Mouse (Mus musculus) kidney, adult 9 months (tissue): ENCODE results near the gene Pdcl3.

ENCODE experiments used
- DNase-seq: peaks from one replicate; pipeline ENCODE4 v3.0.0; 2022

Gene Pdcl3

DNA sequence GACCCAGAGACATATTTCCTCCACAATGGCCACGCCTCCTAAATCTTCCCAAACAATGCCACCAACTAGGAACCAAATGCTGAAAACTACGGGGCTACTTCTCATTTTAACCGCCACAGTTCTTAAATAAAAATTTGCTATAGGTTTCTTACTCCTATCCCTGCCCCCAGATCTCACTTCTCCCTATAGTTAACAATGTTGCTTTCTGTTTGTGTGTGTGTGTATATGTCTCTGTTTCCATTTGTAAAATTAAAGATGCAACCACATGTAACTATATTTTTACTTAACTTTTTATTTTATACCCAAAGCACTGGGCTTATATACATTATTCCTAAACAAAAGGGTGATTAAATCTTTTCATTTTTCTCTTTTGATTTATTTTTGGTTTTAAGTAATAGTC, at the start of gene Pdcl3:
Gene Pdcl3 (plus strand): TSS at position 301 of the 400 bp plus-strand sequence.
- no peak for DNase-seq

DNA sequence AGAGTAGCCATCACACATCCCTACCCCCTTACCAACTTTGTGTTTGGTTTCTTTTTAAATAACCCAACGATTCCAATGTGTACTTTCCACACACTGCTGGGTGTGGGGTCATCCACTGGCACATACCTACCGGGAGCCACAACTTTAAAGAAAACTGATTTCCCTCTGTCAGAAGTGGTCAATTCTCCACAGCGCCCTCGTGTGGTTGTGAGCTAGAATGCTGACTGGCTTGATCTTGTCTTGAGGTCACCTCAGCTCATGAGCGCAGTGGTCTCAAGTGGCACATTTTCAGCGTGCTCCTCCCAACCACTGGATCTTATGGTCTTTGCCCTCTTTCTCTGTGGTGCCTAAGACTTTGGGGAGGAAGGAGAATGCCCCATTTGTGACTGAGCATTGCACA, 48.6 kb upstream of the Pdcl3 start:
- peak; percentile 7 for DNase-seq

DNA sequence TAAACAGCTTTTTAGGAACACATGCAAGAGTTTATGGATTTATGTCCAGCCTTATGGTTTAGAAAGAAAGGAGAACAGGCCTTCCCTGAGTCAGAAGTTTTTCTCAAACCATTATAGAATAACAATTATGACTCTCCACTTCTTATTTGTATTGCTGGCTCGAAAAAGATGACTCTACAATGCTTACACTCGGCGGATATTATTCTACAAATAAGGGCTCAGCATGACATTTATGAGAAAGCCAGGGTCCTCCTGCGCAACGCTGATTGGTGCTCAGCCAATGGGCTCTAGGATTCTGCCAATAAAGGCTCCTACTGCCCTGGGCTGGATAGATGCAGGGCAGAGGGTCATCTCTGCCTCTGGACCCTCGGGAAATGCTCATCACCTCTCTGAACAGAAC, 46.6 kb upstream of the Pdcl3 start, which contains the start of gene Nms:
Gene Nms (plus strand): TSS at position 301 of the 400 bp plus-strand sequence.
- DNase-seq = no peak

DNA sequence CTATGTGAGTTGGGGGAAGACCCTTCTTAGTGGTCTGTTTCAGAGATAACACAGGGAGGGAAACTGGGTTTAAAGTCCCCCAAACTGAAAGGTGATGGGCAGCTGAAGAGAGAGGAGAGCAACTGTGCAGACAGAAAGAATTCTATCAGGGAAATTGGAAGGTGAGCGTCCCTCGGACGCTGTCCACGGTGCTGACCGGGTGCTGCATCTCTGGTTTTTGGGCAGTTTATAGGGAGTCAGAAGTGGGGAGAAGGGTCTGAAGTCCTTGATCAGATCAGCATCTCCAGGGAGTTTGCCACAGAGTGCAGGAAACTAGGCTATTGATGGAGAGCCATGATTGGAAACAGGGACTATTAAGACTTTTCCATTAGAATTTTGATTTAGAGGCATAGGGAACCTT, 45.8 kb upstream of the Pdcl3 start:
- no peak for DNase-seq

DNA sequence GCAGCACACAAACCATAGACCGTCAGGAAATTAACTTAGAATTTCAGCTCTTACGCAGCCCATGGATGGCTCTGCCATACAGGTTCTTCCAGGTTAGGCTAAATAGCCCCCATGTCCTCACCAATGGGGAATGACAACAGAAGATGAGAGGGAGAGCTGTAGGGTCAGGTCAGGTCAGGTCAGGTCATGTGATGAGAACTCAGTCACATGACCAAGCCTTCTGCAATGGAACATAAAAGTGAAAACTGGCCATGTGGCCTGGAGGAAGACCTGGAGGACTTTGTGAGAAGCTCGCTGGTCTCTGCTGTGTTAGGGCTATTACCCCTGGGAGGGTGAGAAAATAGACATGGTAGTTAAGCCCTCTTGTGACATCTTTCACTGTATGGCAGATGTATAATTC, 29.0 kb upstream of the Pdcl3 start:
- no peak for DNase-seq

DNA sequence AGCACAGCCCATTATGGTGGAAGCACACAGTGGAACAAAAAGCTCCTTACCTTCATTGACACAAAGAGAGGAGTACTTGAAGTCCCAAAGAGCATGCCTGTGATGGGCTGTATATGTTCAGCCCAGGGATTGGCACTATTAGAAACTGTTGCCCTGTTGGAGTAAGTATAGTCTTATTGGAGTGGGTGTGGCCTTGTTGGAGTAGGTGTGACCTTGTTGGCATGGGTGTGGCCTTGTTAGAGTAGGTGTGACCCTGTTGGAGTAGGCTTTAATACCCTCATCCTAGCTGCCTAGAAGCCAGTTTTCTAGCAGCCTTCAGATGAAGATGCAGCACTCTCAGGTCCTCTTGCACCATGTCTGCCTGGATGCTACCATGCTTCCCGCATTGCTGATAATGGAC, 16.3 kb upstream of the Pdcl3 start:
- DNase-seq = no peak

DNA sequence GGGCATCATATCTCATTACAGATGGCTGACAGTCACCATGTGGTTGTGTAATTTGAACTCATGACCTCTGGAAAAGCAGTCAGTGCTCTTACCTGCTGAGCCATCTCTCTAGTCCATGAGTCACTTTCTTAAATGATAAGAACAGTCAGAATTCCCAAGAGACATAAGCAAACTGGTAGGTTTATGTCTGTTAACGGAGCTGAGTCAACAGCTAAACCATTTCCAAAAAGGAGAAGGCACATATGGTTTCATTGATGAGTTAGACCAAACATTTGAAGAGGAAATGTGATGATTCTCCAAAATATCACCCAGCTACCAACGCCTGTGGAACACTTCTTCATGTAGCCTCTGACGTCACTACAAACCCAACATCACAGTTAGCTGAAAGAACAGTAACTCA, 13.7 kb upstream of the Pdcl3 start:
- no peak for DNase-seq

DNA sequence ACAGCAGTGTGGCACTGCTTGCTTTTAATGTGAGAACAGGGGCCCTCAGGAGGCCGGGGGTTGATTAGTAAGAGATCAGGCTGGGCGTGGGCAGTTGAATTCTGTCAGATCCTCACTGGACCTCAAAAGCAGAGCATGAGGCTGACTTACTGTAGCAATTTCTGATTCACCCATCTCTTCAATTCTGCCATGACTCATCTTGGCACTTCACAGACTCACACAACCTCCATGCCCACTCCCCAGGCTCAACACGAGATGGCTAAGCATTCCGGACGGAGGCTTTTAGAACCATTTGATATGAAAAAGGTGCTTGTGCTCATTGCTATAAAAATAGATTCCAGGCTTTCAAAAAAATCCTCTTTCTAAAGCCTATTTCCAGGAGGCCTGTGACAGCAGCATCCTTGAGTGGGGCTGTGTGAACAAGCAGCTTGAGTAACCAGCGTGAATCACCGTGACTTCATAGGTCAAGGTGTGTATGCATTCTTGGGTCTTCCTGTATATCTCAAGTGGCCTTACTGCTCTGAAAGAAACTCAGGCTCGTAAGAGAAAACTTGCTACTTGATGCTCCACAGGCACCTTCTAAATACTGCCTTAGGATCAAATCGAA, 12.3 kb upstream of the Pdcl3 start:
- no peak for DNase-seq

DNA sequence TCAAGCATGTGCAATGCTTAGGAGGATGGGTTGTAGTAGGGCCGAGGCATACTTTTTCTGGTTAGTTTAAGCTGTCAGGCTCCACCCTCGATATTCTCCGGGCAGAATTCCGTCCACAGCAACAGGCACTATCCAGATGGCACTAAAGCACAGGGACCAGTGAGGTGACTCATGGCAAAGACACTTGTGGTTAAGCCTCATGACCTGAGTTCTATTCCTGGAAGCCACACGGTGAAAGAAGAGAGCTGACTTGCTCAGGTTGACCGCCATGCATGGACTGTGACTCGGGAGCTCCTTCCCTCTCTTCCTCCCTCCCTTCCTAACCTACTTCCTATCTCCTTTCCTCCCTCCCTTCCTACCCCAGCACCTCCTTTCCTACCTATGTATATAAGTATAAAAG, 5.5 kb upstream of the Pdcl3 start:
- no peak for DNase-seq

DNA sequence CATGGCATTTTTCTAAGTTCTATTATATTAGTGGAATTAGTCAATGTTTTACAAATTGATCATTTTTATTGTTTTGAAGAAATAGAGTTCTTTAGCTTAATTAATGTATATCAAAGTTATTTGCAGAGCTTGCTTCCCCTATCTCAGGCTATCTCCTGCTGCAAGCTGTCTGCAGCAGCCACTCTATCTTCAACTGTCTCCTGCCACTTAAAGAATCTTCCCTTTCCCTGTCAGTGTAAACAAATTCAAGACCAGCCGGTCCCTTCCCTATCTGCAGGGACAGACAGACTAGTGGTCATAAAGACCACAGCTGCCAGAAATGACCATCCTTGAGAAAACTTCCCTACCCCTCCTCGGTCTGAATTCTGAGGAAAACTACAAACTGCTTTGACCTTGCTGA, 1.5 kb upstream of the Pdcl3 start:
- no peak for DNase-seq

DNA sequence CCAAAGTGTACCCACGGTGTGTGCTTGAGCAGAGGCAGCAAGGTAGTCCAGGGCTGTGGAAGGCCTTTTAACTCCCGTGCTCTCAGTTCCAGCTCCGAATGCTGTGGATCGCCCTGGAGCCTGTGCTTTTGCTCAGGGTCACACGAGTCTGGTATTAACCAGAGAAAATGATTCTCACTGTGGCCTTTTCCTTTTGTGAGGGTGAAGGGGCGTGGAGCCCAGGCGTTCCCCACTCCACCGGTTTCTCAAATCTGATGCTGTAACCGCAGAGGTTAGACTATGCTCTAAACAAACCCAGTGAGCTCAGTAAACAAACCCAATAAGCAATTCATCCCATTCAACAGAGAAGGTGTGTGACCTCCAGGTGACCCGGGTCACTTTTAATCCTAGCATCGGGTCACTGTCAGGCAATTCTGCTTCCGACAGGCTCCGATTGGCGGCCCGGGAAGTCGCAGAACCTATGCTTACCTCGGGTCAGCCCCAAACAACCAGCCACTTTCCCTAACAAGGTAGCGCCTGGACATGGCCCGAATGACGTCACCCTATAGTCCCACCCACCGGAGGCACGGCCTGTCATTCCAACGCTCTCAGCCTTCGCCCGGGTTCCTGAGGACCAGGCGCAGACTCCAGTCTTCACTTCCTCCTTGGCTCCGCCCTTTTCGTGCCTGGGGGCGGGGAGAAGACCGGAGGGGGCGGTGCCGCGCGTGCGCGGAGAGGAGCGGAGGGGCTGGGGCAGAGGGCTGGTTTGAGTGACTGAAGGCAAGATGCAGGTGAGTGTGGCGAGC, 1.9 kb downstream of the Pdcl3 start:
- peak; percentile 99 for DNase-seq

DNA sequence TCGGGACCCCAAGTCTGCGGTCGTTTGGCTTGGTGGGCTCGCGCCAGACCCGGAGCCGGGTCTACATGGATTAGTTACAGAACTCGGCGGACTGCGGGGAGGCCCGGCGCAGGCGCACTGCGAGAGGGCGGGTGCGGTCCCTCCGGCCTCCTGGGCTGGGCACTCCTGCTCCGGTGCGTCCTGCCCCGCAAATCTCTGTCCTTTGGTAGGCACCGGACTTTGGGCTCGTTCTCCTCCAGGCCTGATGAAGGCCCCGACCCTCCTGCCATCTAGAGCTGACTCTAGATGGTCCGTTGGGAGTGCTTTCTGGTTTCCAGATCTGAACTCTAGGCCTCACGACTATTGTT, 2.4 kb downstream of the Pdcl3 start:
- DNase-seq = no peak

DNA sequence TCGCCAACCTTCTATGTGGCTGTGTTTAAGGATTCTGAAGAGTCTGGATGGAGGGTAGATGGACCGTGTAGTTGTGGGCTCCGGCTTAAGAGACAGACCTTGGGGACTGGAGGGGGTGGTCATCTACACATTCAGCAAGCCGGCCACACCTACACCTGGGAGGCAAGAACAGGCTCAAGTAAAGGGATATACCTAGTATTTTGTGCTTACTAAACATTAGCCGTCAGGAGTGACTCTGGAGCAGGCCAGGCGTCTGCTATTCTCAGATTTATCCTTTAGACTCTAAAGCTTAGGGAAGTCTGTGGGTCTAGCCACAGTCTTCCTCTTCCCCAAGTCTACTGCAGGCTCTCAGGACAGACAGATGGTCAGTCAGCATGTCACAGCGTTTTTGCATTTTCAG, 2.9 kb downstream of the Pdcl3 start:
- no peak for DNase-seq

DNA sequence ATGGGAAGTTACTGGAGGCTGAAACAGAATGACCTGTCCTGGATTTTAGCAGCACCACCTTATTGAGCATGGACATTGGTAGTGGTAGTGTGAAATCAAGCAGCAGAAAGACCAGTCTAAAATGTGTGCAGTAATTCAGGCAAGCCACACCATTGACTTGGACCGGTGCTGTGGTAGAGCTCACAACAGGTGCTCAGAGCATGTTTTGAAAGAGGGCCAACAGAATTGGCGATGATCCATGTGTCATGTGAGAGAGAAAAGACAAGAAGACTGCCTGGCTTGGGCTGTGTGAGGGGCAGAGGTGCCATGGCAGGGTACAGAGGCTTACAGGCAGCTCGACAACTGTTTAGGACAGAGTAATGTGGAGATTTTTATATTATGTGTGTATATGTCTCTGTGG, 7.0 kb downstream of the Pdcl3 start:
- peak; percentile 71 for DNase-seq

DNA sequence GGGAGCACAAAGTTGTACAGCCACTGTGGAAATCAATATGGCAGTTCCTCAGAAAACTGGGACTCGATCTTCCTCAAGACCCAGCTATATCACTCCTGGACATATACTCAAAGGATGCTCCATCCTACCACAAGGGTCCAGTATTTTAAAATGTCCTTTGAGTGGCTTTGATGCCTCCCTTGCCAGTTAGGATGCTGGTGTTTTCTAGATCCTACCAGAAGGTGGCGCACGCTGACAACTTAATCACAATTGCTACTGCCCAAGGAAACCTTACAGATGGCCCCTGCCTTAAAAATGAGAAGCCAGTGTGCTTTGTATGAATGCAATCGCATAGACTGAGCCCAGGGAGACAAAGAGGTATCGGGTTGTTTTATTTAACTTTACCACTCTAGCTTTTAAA, 15.7 kb downstream of the Pdcl3 start:
- peak; percentile 77 for DNase-seq

DNA sequence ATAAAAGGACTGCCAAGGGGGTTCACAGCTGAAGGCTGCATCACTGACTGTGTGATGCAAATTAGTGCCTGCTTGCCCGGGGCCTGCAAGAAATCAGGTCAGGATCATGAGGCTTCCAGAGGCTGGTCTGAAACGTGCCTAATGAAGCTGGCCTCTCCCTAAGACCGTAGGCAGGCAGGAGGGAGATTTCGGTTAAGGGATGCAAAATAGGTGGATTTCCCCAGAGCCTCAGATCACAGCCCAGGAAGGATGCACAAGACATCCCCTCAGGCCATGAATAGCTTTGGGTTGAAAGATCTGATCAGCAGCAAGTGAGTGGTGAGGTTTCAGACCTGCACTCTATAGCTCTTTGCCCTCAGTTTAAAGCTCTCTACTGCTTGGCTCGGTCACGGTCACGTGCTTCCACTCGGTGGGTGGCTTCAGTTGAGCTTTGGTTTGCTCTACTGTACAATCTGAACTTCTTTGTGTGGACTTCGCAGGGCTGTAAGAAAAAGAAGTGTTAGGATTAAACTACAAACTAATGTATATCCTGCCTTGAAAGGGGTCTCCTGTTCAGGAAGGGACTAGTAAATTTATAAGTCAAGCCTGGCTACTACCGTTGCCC, 20.4 kb downstream of the Pdcl3 start:
- no peak for DNase-seq

DNA sequence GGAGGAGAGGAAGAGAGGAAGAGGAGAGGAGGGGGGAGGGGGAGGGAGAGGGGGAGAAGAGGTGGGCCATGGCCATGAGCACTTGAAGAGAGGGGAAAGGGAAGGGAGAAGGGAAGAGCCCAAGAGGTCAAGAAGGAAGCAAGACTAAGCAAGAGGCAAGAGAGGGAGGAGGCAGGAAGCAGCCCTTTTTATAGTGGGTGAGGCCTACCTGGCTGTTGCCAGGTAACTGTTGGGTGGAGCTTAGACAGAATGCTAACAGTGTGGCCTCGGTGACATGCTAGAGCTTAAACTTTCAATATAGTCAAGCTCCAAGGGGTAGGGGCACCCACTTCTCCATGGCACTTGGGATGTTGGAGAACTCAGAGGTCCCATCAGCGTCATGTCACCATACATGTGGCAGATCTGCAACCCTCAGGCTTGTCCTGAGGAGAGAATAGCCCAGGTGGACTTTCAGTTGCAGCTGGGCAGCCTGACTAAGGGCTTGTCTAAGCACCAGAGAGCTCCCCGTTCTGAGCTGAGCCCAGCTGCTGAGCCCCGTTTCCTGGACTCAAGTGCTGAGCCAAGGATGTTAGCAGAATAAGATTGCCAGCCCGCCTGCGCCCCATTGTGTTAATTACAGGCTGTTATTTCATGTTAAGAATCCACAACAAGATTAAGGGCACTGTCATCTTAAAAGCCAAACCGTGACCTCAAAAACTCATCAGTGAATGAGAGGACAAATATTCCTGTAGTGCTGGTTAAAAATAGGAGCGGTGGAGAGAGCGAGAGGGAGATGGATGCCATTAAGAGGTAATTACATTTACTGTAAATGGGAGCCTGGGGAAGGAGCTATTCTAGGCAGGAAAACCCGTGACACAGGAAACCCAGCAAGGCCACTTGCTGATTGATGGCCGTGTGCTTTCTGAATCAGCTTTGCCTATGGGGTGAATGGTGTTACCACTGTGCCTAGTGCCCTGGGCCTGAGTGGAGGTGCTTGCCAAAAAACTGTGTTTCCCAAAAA, 21.7 kb downstream of the Pdcl3 start:
- no peak for DNase-seq

DNA sequence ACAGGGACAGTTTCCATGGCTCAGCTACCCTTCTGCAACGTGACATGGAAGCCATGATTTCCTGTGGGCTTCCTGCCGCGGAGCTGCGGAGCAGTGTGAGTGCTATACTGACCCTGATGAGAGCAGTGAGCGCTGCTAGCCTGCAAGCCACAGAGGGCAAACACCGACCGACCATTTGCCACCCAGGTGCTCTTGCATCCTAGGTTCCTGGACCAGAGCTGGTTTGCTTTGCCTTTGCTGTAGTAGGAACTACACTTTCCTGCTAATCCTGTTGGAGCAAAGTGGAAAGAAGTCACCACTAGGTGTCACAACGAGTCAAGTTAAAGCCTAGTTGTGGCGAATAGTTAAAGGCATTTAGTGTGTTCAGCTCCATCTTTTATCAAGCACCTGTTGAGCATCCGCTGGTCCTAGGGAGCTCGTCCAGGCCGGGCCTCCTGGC, 25.2 kb downstream of the Pdcl3 start:
- DNase-seq = peak; percentile 88

DNA sequence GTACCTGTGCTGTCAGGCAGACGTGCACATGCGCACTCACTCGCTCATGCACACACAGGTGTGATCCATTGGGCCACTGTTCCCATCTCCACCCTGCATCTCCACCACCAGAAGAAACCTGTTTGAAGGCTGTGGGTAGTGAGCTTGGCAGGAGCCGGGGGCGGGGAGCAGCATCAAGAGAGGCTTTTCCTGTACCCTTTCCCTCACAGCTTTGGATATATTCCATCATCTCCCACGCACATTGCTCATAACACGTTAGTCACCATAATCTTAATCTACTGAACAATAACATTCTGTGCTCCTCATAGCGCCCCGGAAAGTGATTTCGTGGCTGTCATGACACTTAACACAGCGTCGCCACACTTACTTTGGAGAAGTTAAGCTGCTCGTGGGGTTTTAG, 27.2 kb downstream of the Pdcl3 start:
- no peak for DNase-seq

DNA sequence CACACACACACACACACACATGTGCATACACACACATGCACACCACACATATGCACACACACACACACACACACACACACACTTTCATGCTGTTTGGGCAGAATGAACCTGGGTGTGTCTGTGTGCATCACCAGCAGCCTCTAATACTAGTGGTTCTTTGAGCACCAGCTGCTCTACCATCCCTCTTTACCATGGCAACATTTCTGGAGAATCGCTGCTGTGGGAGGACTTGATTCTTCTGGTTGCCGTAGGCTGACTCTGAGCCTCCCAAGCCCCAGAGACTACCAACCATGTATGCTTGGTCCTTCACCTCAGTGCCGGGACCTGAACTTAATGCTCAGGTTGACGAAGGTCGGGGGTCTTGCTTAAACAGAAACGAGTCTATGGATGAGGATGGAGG, 28.4 kb downstream of the Pdcl3 start:
- no peak for DNase-seq

DNA sequence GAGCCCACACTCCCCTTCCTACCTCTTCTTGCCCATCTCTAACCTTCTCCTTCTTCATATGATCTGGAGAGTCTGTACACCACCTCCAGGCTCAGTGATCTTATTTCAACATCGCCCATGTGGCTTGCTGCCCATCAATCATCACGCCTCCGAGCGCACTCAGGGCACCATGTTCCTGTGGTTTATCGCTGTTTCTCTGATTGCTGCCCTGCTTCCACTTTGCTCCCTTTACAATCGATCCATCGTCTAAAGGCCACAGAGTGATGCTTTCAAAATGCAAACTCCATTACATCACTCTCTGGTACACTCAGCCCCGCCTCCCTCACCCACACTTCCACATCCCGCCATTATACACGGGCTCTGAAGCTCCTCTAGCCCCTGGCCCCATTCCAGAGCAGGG, 30.1 kb downstream of the Pdcl3 start:
- DNase-seq = no peak

DNA sequence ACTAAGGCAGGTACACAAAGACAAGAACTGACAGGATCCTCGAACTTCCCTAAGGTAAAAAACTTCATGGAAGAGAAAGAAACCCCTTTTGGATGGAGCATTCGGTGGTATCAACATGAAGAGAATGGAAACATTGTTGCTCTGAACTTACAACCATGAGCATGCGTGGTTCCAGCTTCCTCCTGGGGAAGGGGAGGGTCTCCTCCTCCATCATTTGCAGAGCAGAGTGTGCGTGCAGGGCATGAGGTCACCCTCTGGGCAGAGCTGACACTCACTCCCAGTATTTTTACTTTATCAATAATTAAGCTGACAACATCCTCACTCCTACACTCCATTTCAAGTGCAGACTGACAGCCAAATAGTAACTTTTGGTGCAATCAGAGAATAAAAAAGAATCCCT, 32.5 kb downstream of the Pdcl3 start:
- DNase-seq = no peak

DNA sequence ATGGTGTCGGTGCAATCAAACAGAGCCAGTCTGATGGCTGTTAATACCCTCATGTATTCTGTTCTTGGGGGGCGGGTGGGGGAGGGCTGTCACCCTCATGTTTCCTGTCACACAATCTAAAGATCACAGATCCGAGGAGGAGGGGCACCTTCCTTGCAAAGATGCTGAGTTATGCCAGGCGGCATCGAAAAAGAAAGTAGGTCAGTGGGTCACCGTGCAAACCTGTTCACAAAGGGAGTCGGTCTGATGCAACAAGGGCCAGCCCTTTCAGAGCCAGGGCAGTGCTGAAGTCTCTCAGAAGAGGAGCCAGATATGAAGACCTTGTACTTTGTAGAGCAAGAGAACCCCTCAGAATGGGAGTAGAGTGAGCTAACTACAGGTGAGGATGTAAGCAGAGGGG, 39.7 kb downstream of the Pdcl3 start:
- peak; percentile 17 for DNase-seq
